Mouse (Mus musculus) hindbrain, embryonic 13.5 days (tissue): ENCODE measurements around the gene Il1a. TPM values are rescaled to one million over a fixed set of nuclear protein-coding genes. Genes with fewer than 3 reads are reported as not detected.

Source experiments
- ATAC-seq: fragments of 200-750 bp; cut with Nextera tagmentation; 2 replicates; pipeline ENCODE4 v1.8.0; 2017; ENCODE audit warnings: moderate TSS enrichment; ENCODE audit not compliant: low FRiP score
- H3K27ac ChIP-seq: fragments of 300-500 bp; sonication (generic); 2 replicates; pipeline ENCODE4 v1.5.1; 2015; ENCODE audit warnings: inconsistent platforms, mild to moderate bottlenecking, moderate library complexity
- H3K27me3 ChIP-seq: fragments of 300-500 bp; sonication (generic); 2 replicates; pipeline ENCODE4 v1.6.1; 2015; ENCODE audit warnings: mild to moderate bottlenecking, inconsistent platforms
- H3K36me3 ChIP-seq: fragments of 300-500 bp; sonication (generic); 2 replicates; pipeline ENCODE4 v1.6.1; 2015; ENCODE audit warnings: mild to moderate bottlenecking, inconsistent platforms
- H3K4me1 ChIP-seq: fragments of 300-500 bp; sonication (generic); replicated peaks from 2 replicates; pipeline ENCODE4 v1.6.1; 2015; ENCODE audit warnings: inconsistent platforms
- H3K4me2 ChIP-seq: fragments of 300-500 bp; sonication (generic); 2 replicates; pipeline ENCODE4 v1.6.1; 2015; ENCODE audit warnings: inconsistent platforms, mild to moderate bottlenecking, moderate library complexity
- H3K4me3 ChIP-seq: fragments of 300-500 bp; sonication (generic); 2 replicates; pipeline ENCODE4 v1.5.1; 2015; ENCODE audit warnings: mild to moderate bottlenecking, inconsistent platforms
- H3K9ac ChIP-seq: fragments of 300-500 bp; sonication (generic); 2 replicates; pipeline ENCODE4 v1.6.1; 2015; ENCODE audit warnings: mild to moderate bottlenecking, inconsistent platforms
- H3K9me3 ChIP-seq: fragments of 300-500 bp; sonication (generic); 2 replicates; pipeline ENCODE4 v1.6.1; 2016; ENCODE audit warnings: inconsistent platforms
- WGBS: fragments of 180-500 bp; shearing (Covaris S2); methylation state at CpG from one replicate; pipeline ENCODE4 v1.1.7; 2015; 5-methylcytosine and 5-hydroxymethylcytosine counted together
- polyA plus RNA-seq: library from polyadenylated mRNA; unstranded; fragments of >200 nt; fragmentation: Nextera tagmentation; extraction: Ambion mirVana; gene quantifications from 2 replicates; pipeline ENCODE4 v1.2.1, GENCODE M21; 2015

Il1a gene
- polyA plus RNA-seq, 1 experiment from 2014 or later = 0.43 TPM

- 3% methylated on average over 10 of the region's 10 CpGs for WGBS
- peaks cover 15% of the 10 kb centered on the region for H3K4me1 ChIP-seq
- peak overlapping the region; percentile 72 for H3K4me3 ChIP-seq
- no peaks in the 10 kb centered on the region for H3K9me3 ChIP-seq
- no peaks in the 10 kb centered on the region for H3K27me3 ChIP-seq
- H3K36me3 ChIP-seq = no peaks in the 10 kb centered on the region
- peak overlapping the region; percentile 77 for H3K4me2 ChIP-seq
- peak overlapping the region; percentile 97 for H3K27ac ChIP-seq
- ATAC-seq = peak; percentile 86
- peak overlapping the region; percentile 85 for H3K9ac ChIP-seq
These were observed 12.2 kb downstream of the Il1a start for GRCm38 (mm10) chr2:129297589-129297982.

- peak within 1 kb of the TSS; percentile 84 for H3K4me2 ChIP-seq
- H3K27ac ChIP-seq = peak within 1 kb of the TSS; percentile 97
- H3K9ac ChIP-seq = peak within 1 kb of the TSS; percentile 85
- WGBS = under 1% methylated on average over 50 of the region's 50 CpGs
- peak within 1 kb of the TSS; percentile 72 for H3K4me3 ChIP-seq
- H3K36me3 ChIP-seq = no peaks in the 10 kb centered on the region
- no peaks in the 10 kb centered on the region for H3K9me3 ChIP-seq
- H3K4me1 ChIP-seq = peaks cover 15% of the 10 kb centered on the region
- no peaks in the 10 kb centered on the region for H3K27me3 ChIP-seq
- ATAC-seq = peak; percentile 100
These were observed 12.8 kb downstream of the Il1a start, which contains the start of gene Ckap2l for GRCm38 (mm10) chr2:129296671-129297588. Gene Ckap2l (minus strand): TSS chr2:129297212.

GRCm38 (mm10) chr2:129296086-129296485 lies 13.7 kb downstream of the Il1a start:
- no peaks in the 10 kb centered on the region for H3K36me3 ChIP-seq
- no peaks in the 10 kb centered on the region for H3K27me3 ChIP-seq
- peak overlapping the region; percentile 72 for H3K4me3 ChIP-seq
- 54% methylated on average over 5 of the region's 5 CpGs for WGBS
- no peak for ATAC-seq
- H3K9ac ChIP-seq = peak overlapping the region; percentile 74; the same call in 1 of the 2 replicates
- no peak overlapping the region for H3K27ac ChIP-seq
- H3K9me3 ChIP-seq = no peaks in the 10 kb centered on the region
- peaks cover 15% of the 10 kb centered on the region for H3K4me1 ChIP-seq
- peak overlapping the region; percentile 84 for H3K4me2 ChIP-seq

GRCm38 (mm10) chr2:129295075-129295474 lies 14.7 kb downstream of the Il1a start:
- H3K9ac ChIP-seq = no peak overlapping the region
- no peaks in the 10 kb centered on the region for H3K27me3 ChIP-seq
- 98% methylated on average over 5 of the region's 5 CpGs for WGBS
- H3K36me3 ChIP-seq = no peaks in the 10 kb centered on the region
- H3K4me2 ChIP-seq = no peak overlapping the region
- no peak for ATAC-seq
- no peaks in the 10 kb centered on the region for H3K9me3 ChIP-seq
- no peak overlapping the region for H3K4me3 ChIP-seq
- peaks cover 15% of the 10 kb centered on the region for H3K4me1 ChIP-seq
- H3K27ac ChIP-seq = no peak overlapping the region

- H3K9me3 ChIP-seq = no peaks in the 10 kb centered on the region
- no peaks in the 10 kb centered on the region for H3K4me1 ChIP-seq
- H3K27me3 ChIP-seq = no peaks in the 10 kb centered on the region
- no peak overlapping the region for H3K4me2 ChIP-seq
- 95% methylated on average over 5 of the region's 5 CpGs for WGBS
- no peak overlapping the region for H3K4me3 ChIP-seq
- peaks cover 41% of the 10 kb centered on the region for H3K36me3 ChIP-seq
- no peak overlapping the region for H3K9ac ChIP-seq
- no peak for ATAC-seq
- H3K27ac ChIP-seq = no peak overlapping the region
These were observed 35.9 kb downstream of the Il1a start for GRCm38 (mm10) chr2:129273823-129274222.

GRCm38 (mm10) chr2:129270621-129271020 lies 39.2 kb downstream of the Il1a start:
- H3K9me3 ChIP-seq = no peaks in the 10 kb centered on the region
- H3K9ac ChIP-seq = no peak overlapping the region
- H3K4me2 ChIP-seq = no peak overlapping the region
- WGBS = 93% methylated on average over 9 of the region's 9 CpGs
- peaks cover 56% of the 10 kb centered on the region for H3K36me3 ChIP-seq
- ATAC-seq = no peak
- no peaks in the 10 kb centered on the region for H3K27me3 ChIP-seq
- no peaks in the 10 kb centered on the region for H3K4me1 ChIP-seq
- H3K27ac ChIP-seq = no peak overlapping the region
- no peak overlapping the region for H3K4me3 ChIP-seq

GRCm38 (mm10) chr2:129269986-129270385 lies 39.8 kb downstream of the Il1a start:
- no peak for ATAC-seq
- Histone ChIP-seq H3K4me3 (no peak overlapping the region), H3K4me1 (no peaks in the 10 kb centered on the region), H3K4me2 (no peak overlapping the region), H3K9ac (no peak overlapping the region), H3K9me3 (no peaks in the 10 kb centered on the region), H3K27ac (no peak overlapping the region), H3K36me3 (peaks cover 56% of the 10 kb centered on the region), H3K27me3 (no peaks in the 10 kb centered on the region)
- 94% methylated on average over 5 of the region's 5 CpGs for WGBS

- no peak overlapping the region for H3K9ac ChIP-seq
- WGBS = 95% methylated on average over 12 of the region's 12 CpGs
- H3K27ac ChIP-seq = no peak overlapping the region
- peaks cover 52% of the 10 kb centered on the region for H3K36me3 ChIP-seq
- H3K4me3 ChIP-seq = no peak overlapping the region
- ATAC-seq = no peak
- no peak overlapping the region for H3K4me2 ChIP-seq
- H3K9me3 ChIP-seq = no peaks in the 10 kb centered on the region
- no peaks in the 10 kb centered on the region for H3K4me1 ChIP-seq
- no peaks in the 10 kb centered on the region for H3K27me3 ChIP-seq
These were observed 40.6 kb downstream of the Il1a start for GRCm38 (mm10) chr2:129269161-129269643.

- no peaks in the 10 kb centered on the region for H3K27me3 ChIP-seq
- H3K4me2 ChIP-seq = no peak overlapping the region
- H3K4me3 ChIP-seq = no peak overlapping the region
- H3K9ac ChIP-seq = no peak overlapping the region
- WGBS = 95% methylated on average over 5 of the region's 5 CpGs
- no peak overlapping the region for H3K27ac ChIP-seq
- H3K4me1 ChIP-seq = no peaks in the 10 kb centered on the region
- H3K36me3 ChIP-seq = peaks cover 46% of the 10 kb centered on the region
- no peaks in the 10 kb centered on the region for H3K9me3 ChIP-seq
- no peak for ATAC-seq
These were observed 42.0 kb downstream of the Il1a start for GRCm38 (mm10) chr2:129267738-129268137.

GRCm38 (mm10) chr2:129265316-129265715 lies 44.5 kb downstream of the Il1a start:
- Histone ChIP-seq H3K4me2 (no peak overlapping the region), H3K27me3 (no peaks in the 10 kb centered on the region), H3K27ac (no peak overlapping the region), H3K36me3 (peaks cover 36% of the 10 kb centered on the region), H3K9ac (no peak overlapping the region), H3K4me1 (no peaks in the 10 kb centered on the region), H3K4me3 (no peak overlapping the region), H3K9me3 (no peaks in the 10 kb centered on the region)
- ATAC-seq = no peak
- WGBS = 94% methylated on average over 7 of the region's 7 CpGs

GRCm38 (mm10) chr2:129263073-129263472 lies 46.7 kb downstream of the Il1a start:
- WGBS = 78% methylated on average over 5 of the region's 5 CpGs
- Histone ChIP-seq H3K27ac (no peak overlapping the region), H3K27me3 (no peaks in the 10 kb centered on the region), H3K4me3 (no peak overlapping the region), H3K36me3 (peaks cover 15% of the 10 kb centered on the region; the same call in 1 of the 2 replicates), H3K9me3 (no peaks in the 10 kb centered on the region), H3K4me1 (peaks cover 4% of the 10 kb centered on the region; the same call in 1 of the 2 replicates), H3K4me2 (no peak overlapping the region), H3K9ac (no peak overlapping the region)
- ATAC-seq = no peak

- Histone ChIP-seq H3K9ac (no peak overlapping the region; the same call in 1 of the 2 replicates), H3K27me3 (no peaks in the 10 kb centered on the region), H3K36me3 (no peaks in the 10 kb centered on the region; the same call in 1 of the 2 replicates), H3K9me3 (no peaks in the 10 kb centered on the region), H3K27ac (no peak overlapping the region), H3K4me2 (no peak overlapping the region), H3K4me1 (peaks cover 4% of the 10 kb centered on the region; the same call in 1 of the 2 replicates), H3K4me3 (no peak overlapping the region)
- WGBS = 45% methylated on average over 6 of the region's 6 CpGs
- no peak for ATAC-seq
These were observed 48.5 kb downstream of the Il1a start for GRCm38 (mm10) chr2:129261151-129261794.
